Mouse (Mus musculus) MEL (cell line): ENCODE measurements around the gene Sowaha. TPM values are rescaled to one million over a fixed set of nuclear protein-coding genes. Genes with fewer than 3 reads are reported as not detected.

Experiments used
- DNase-seq: peaks from one replicate; pipeline ENCODE4 v3.0.0; 2011; ENCODE audit warnings: low read depth, low spot score
- H3K27ac ChIP-seq: 2 replicates; pipeline ENCODE4 v1.5.1; 2012; ENCODE audit warnings: low read depth, mild to moderate bottlenecking, control low read depth, low read length, moderate library complexity; ENCODE audit not compliant: control insufficient read depth
- H3K27me3 ChIP-seq, 2 experiments: fragments of 150-350 bp in 1 of 2; sonication (generic) in 1 of 2; 2 replicates each; pipeline ENCODE4 v1.6.1; 2012; ENCODE audit warnings: low read length in 2 of 2, mild to moderate bottlenecking in 2 of 2, improper control_type of control experiment in 1 of 2, moderate library complexity in 1 of 2; ENCODE audit not compliant: insufficient read depth in 2 of 2, control insufficient read depth in 1 of 2
- H3K36me3 ChIP-seq, 2 experiments: 2 replicates each; pipeline ENCODE4 v1.6.1; 2012 to 2014; ENCODE audit warnings: low read length in 2 of 2, improper control_type of control experiment in 1 of 2, inconsistent platforms in 1 of 2, mild to moderate bottlenecking in 1 of 2; ENCODE audit not compliant: insufficient read depth in 2 of 2, control insufficient read depth in 1 of 2
- H3K4me1 ChIP-seq, 2 experiments: fragments of 150-350 bp in 1 of 2; sonication (generic) in 1 of 2; 2 replicates each; pipeline ENCODE4 v1.6.1; 2012; ENCODE audit warnings: low read length in 2 of 2, improper control_type of control experiment in 1 of 2, mild to moderate bottlenecking in 1 of 2; ENCODE audit not compliant: insufficient read depth in 2 of 2, control insufficient read depth in 1 of 2
- H3K4me3 ChIP-seq, 2 experiments: fragments of 150-350 bp in 1 of 2; sonication (generic) in 1 of 2; 2 replicates each; pipeline ENCODE4 v1.5.1; 2012; ENCODE audit warnings: low read depth in 2 of 2, low read length in 2 of 2, mild to moderate bottlenecking in 2 of 2, moderate library complexity in 2 of 2, control low read depth in 1 of 2, improper control_type of control experiment in 1 of 2; ENCODE audit not compliant: control insufficient read depth in 1 of 2, insufficient read depth in 1 of 2
- H3K79me2 ChIP-seq: 2 replicates; pipeline ENCODE4 v1.6.1; 2012; ENCODE audit warnings: mild to moderate bottlenecking, low read length, moderate library complexity; ENCODE audit not compliant: control insufficient read depth, poor library complexity, insufficient read depth
- H3K9ac ChIP-seq: 2 replicates; pipeline ENCODE4 v1.6.1; 2012; ENCODE audit warnings: low read depth, mild to moderate bottlenecking, control low read depth, low read length, moderate library complexity; ENCODE audit not compliant: control insufficient read depth, poor library complexity, severe bottlenecking
- H3K9me3 ChIP-seq: fragments of 150-350 bp; sonication (generic); replicated peaks from 2 replicates; pipeline ENCODE4 v1.6.1; 2012; ENCODE audit warnings: mild to moderate bottlenecking, low read length, improper control_type of control experiment, moderate library complexity; ENCODE audit not compliant: insufficient read depth
- BHLHE40 ChIP-seq: IDR thresholded peaks from 2 replicates; pipeline ENCODE4 v1.6.1; 2012; ENCODE audit warnings: low read depth, mild to moderate bottlenecking, inconsistent platforms, low read length, improper control_type of control experiment, borderline replicate concordance
- CHD1 ChIP-seq: IDR thresholded peaks from 2 replicates; pipeline ENCODE4 v1.6.1; 2012; ENCODE audit warnings: low read depth, mild to moderate bottlenecking, inconsistent platforms, low read length, improper control_type of control experiment
- CHD2 ChIP-seq: IDR thresholded peaks from 2 replicates; pipeline ENCODE4 v1.6.1; 2011; ENCODE audit warnings: low read length, improper control_type of control experiment
- CTCF ChIP-seq, 3 experiments: IDR thresholded peaks in 2 of 3; conservative IDR thresholded peaks in 1 of 3; 2 replicates each; pipeline ENCODE4 v1.5.1; 2011 to 2012; ENCODE audit warnings: low read length in 3 of 3, low read depth in 2 of 3, mild to moderate bottlenecking in 2 of 3, improper control_type of control experiment in 1 of 3, inconsistent platforms in 1 of 3, mixed read lengths in 1 of 3, moderate library complexity in 1 of 3; ENCODE audit not compliant: control insufficient read depth in 1 of 3, insufficient read depth in 1 of 3, poor library complexity in 1 of 3, severe bottlenecking in 1 of 3
- ETS1 ChIP-seq: IDR thresholded peaks from 2 replicates; pipeline ENCODE4 v1.6.1; 2012; ENCODE audit warnings: low read depth, mild to moderate bottlenecking, inconsistent platforms, low read length, improper control_type of control experiment, moderate library complexity
- GABPA ChIP-seq: IDR thresholded peaks from 2 replicates; pipeline ENCODE4 v1.6.1; 2012; ENCODE audit warnings: low read depth, mild to moderate bottlenecking, inconsistent platforms, low read length, improper control_type of control experiment, moderate library complexity
- GATA1 ChIP-seq: IDR thresholded peaks from 2 replicates; pipeline ENCODE4 v1.6.1; 2011; ENCODE audit warnings: low read depth, low read length, improper control_type of control experiment
- HCFC1 ChIP-seq: IDR thresholded peaks from 2 replicates; pipeline ENCODE4 v1.6.1; 2012; ENCODE audit warnings: low read depth, mild to moderate bottlenecking, inconsistent platforms, low read length, improper control_type of control experiment, moderate library complexity
- KAT2A ChIP-seq: conservative IDR thresholded peaks from 2 replicates; pipeline ENCODE4 v1.6.1; 2012; ENCODE audit warnings: low read depth, low read length, improper control_type of control experiment, inconsistent platforms
- MAFK ChIP-seq: IDR thresholded peaks from 2 replicates; pipeline ENCODE4 v1.6.1; 2011; ENCODE audit warnings: low read depth, mild to moderate bottlenecking, low read length, improper control_type of control experiment, borderline replicate concordance
- MAX ChIP-seq: IDR thresholded peaks from 2 replicates; pipeline ENCODE4 v1.6.1; 2011; ENCODE audit warnings: low read length, improper control_type of control experiment
- MEF2A ChIP-seq: IDR thresholded peaks from 2 replicates; pipeline ENCODE4 v1.6.1; 2014; ENCODE audit warnings: low read depth, mild to moderate bottlenecking, inconsistent platforms, low read length, improper control_type of control experiment; ENCODE audit not compliant: poor library complexity, insufficient replicate concordance, severe bottlenecking; ENCODE audit errors: extremely low read depth
- NELFE ChIP-seq: IDR thresholded peaks from 2 replicates; pipeline ENCODE4 v1.6.1; 2011; ENCODE audit warnings: low read depth, low read length, improper control_type of control experiment
- NRF1 ChIP-seq: IDR thresholded peaks from 2 replicates; pipeline ENCODE4 v1.6.1; 2014; ENCODE audit warnings: low read depth, mild to moderate bottlenecking, inconsistent platforms, low read length, improper control_type of control experiment, moderate library complexity; ENCODE audit not compliant: poor library complexity, insufficient read depth, severe bottlenecking
- POLR2A ChIP-seq, 2 experiments: IDR thresholded peaks; 2 replicates each; pipeline ENCODE4 v1.6.1; 2011 to 2012; ENCODE audit warnings: low read length in 2 of 2, mild to moderate bottlenecking in 2 of 2, control low read depth in 1 of 2, improper control_type of control experiment in 1 of 2, low read depth in 1 of 2, moderate library complexity in 1 of 2; ENCODE audit not compliant: control insufficient read depth in 1 of 2, insufficient read depth in 1 of 2, poor library complexity in 1 of 2
- POLR2AphosphoS2 ChIP-seq: IDR thresholded peaks from 2 replicates; pipeline ENCODE4 v1.6.1; 2011; ENCODE audit warnings: low read length, improper control_type of control experiment
- POLR2AphosphoS5 ChIP-seq: IDR thresholded peaks from 2 replicates; pipeline ENCODE4 v1.6.1; 2012; ENCODE audit warnings: low read depth, borderline replicate concordance, mild to moderate bottlenecking, inconsistent platforms, low read length, moderate library complexity, mixed read lengths
- RAD21 ChIP-seq: IDR thresholded peaks from 2 replicates; pipeline ENCODE4 v1.6.1; 2011; ENCODE audit warnings: mild to moderate bottlenecking, low read depth, low read length, improper control_type of control experiment
- RCOR1 ChIP-seq: IDR thresholded peaks from 2 replicates; pipeline ENCODE4 v1.6.1; 2012; ENCODE audit warnings: low read depth, mild to moderate bottlenecking, inconsistent platforms, low read length, improper control_type of control experiment
- SIN3A ChIP-seq: IDR thresholded peaks from 2 replicates; pipeline ENCODE4 v1.6.1; 2012; ENCODE audit warnings: low read length, improper control_type of control experiment, inconsistent platforms
- TBP ChIP-seq: IDR thresholded peaks from 2 replicates; pipeline ENCODE4 v1.8.0; 2011; ENCODE audit warnings: low read depth, low read length, improper control_type of control experiment
- USF1 ChIP-seq: IDR thresholded peaks from 2 replicates; pipeline ENCODE4 v1.6.1; 2014; ENCODE audit warnings: low read depth, mild to moderate bottlenecking, inconsistent platforms, low read length, improper control_type of control experiment, moderate library complexity
- USF2 ChIP-seq, 2 experiments: IDR thresholded peaks; 2 replicates each; pipeline ENCODE4 v1.6.1; 2011 to 2012; ENCODE audit warnings: improper control_type of control experiment in 2 of 2, low read length in 2 of 2, borderline replicate concordance in 1 of 2, inconsistent platforms in 1 of 2, low read depth in 1 of 2, mild to moderate bottlenecking in 1 of 2; ENCODE audit not compliant: insufficient read depth in 1 of 2
- ZKSCAN1 ChIP-seq: IDR thresholded peaks from 2 replicates; pipeline ENCODE4 v1.6.1; 2012; ENCODE audit warnings: low read depth, mild to moderate bottlenecking, inconsistent platforms, low read length, improper control_type of control experiment, moderate library complexity
- ZNF384 ChIP-seq: IDR thresholded peaks from 2 replicates; pipeline ENCODE4 v1.6.1; 2012; ENCODE audit warnings: low read depth, mild to moderate bottlenecking, inconsistent platforms, low read length, improper control_type of control experiment
- polyA plus RNA-seq, 2 experiments: library from polyadenylated mRNA; stranded (reverse) in 1 of 2; unstranded in 1 of 2; fragments of >175 nt in 1 of 2; fragments of >200 nt in 1 of 2; gene quantifications; 2 replicates each; pipeline versions ENCODE4 v1.2.1 to v1.2.4; 2012; ENCODE audit warnings: low replicate concordance in 2 of 2, low read depth in 1 of 2; ENCODE audit not compliant: insufficient read length in 2 of 2, insufficient read depth in 1 of 2, missing spikeins in 1 of 2
- total RNA-seq: library from RNA; depleted of rRNA; stranded (reverse); fragments of 300-350 nt; gene quantifications from 2 replicates; pipeline ENCODE4 v1.2.3, GENCODE M21; 2012

Sowaha gene
- total and polyA plus RNA-seq, 3 experiments = not detected

DNA sequence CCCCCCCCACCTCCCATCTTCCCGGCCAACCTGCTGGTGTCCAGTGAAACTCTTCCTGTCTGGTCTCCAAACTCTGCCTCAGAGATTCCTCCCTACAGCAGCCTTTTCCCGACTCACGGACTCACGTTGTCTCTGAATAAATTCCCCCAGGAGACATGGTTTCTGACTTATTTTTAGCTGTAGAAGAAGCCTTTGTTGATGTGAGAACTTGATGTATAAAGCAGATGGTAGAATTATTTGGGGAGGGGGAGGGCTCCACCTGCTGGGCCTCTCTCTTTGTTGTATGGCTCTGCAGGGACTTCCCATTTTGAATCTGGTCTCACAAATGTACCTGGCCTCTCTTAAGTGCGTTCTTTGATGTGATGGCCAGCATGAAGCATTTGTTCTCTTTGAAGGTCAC lies 30.3 kb upstream of the Sowaha start:
- Histone ChIP-seq H3K36me3 (0 out of 4 replicates have a peak, but pooled peaks cover 0 to 2% of the 10 kb centered on the region in 2 experiments), H3K27ac (no peak overlapping the region), H3K4me1 (peaks cover 0 to 7% of the 10 kb centered on the region in 2 experiments; a peak in 1 of 4 replicates), H3K9me3 (no peaks in the 10 kb centered on the region), H3K27me3 (0 out of 4 replicates have a peak, but pooled peaks cover 0 to 2% of the 10 kb centered on the region in 2 experiments), H3K4me3 (no peak overlapping the region), H3K9ac (no peak overlapping the region), H3K79me2 (no peaks in the 10 kb centered on the region)
- TF ChIP-seq USF1 (no peak), BHLHE40 (no peak), POLR2AphosphoS5 (no peak), ZKSCAN1 (no peak), NELFE (no peak), GABPA (no peak), ETS1 (no peak), KAT2A (no peak), CHD2 (no peak), POLR2A (IDR thresholded peaks at IDR 0.05; ENCODE audit: control insufficient read depth in 1 of 2, insufficient read depth in 1 of 2, low read depth in 1 of 2, low read length in 2 of 2, poor library complexity in 1 of 2) (no peak), MEF2A (no peak), TBP (no peak), MAFK (no peak), RCOR1 (no peak), GATA1 (no peak), CHD1 (no peak), RAD21 (no peak)
- no peak for DNase-seq

DNA sequence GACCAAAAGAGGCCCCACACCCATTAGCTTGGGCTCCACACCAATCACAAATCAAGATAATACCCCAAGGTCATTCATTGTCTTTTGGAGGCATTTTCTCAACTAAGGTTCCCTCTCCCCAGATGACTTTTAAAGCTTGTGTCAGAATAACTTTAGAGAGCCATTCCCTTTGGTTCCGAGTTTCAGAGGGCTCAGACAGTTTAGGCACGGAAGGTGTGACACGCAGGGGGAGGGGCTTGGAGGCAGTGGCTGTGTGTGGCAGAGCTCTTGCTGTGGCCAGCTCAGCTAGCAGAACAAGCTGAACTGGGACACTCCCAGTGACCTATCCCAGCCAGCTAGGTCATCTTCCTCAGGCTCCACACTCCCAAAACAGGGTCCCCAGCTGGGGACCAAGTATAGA lies 28.5 kb upstream of the Sowaha start:
- Histone ChIP-seq H3K4me1 (peaks cover 0 to 7% of the 10 kb centered on the region in 2 experiments; a peak in 1 of 4 replicates), H3K27me3 (0 out of 4 replicates have a peak, but pooled peaks cover 0 to 2% of the 10 kb centered on the region in 2 experiments), H3K4me3 (no peak overlapping the region), H3K9me3 (no peaks in the 10 kb centered on the region), H3K9ac (no peak overlapping the region), H3K27ac (no peak overlapping the region), H3K79me2 (no peaks in the 10 kb centered on the region), H3K36me3 (0 out of 4 replicates have a peak, but pooled peaks cover 0 to 2% of the 10 kb centered on the region in 2 experiments)
- no peak for TF ChIP-seq MAX
- TF ChIP-seq SIN3A = no peak
- no peak for TF ChIP-seq HCFC1
- TF ChIP-seq POLR2AphosphoS2 = no peak
- TF ChIP-seq ZKSCAN1 = no peak
- TF ChIP-seq USF2 (IDR thresholded peaks at IDR 0.05; ENCODE audit: borderline replicate concordance in 1 of 2, insufficient read depth in 1 of 2, low read depth in 1 of 2, low read length in 2 of 2) = no peak
- TF ChIP-seq GABPA = no peak
- no peak for TF ChIP-seq CTCF (IDR thresholded peaks at IDR 0.05 in 2 of 3, conservative IDR thresholded peaks at IDR 0.05 in 1 of 3; ENCODE audit: control insufficient read depth in 1 of 3, insufficient read depth in 1 of 3, low read depth in 2 of 3, low read length in 3 of 3, poor library complexity in 1 of 3, severe bottlenecking in 1 of 3)
- no peak for TF ChIP-seq ZNF384
- no peak for TF ChIP-seq MAFK
- TF ChIP-seq NRF1 = no peak
- no peak for DNase-seq
